Mouse (Mus musculus) hindbrain, postnatal 0 days (tissue): ENCODE measurements around the gene Plrg1. TPM values are rescaled to one million over a fixed set of nuclear protein-coding genes. Genes with fewer than 3 reads are reported as not detected.

Experiments
- ATAC-seq: fragments of 200-750 bp; cut with Nextera tagmentation; 2 replicates; pipeline ENCODE4 v1.8.0; 2017; ENCODE audit warnings: mild to moderate bottlenecking, moderate TSS enrichment, moderate library complexity
- DNase-seq: peaks from one replicate; pipeline ENCODE4 v3.0.0-alpha.2; 2015; ENCODE audit warnings: low spot score
- H3K27ac ChIP-seq: fragments of 300-500 bp; sonication (generic); 2 replicates; pipeline ENCODE4 v1.5.1; 2014; ENCODE audit warnings: mild to moderate bottlenecking
- H3K27me3 ChIP-seq: fragments of 300-500 bp; sonication (generic); 2 replicates; pipeline ENCODE4 v1.6.1; 2014; ENCODE audit warnings: low read length, mixed read lengths; ENCODE audit not compliant: insufficient read depth
- H3K36me3 ChIP-seq: fragments of 300-500 bp; sonication (generic); 2 replicates; pipeline ENCODE4 v1.6.1; 2014; ENCODE audit warnings: low read length, mixed read lengths; ENCODE audit not compliant: insufficient read depth
- H3K4me1 ChIP-seq: fragments of 300-500 bp; sonication (generic); 2 replicates; pipeline ENCODE4 v1.6.1; 2014; ENCODE audit warnings: antibody characterized with exemption, low read length, mixed read lengths; ENCODE audit not compliant: insufficient read depth
- H3K4me2 ChIP-seq: fragments of 300-500 bp; sonication (generic); 2 replicates; pipeline ENCODE4 v1.6.1; 2014; ENCODE audit warnings: low read depth, mild to moderate bottlenecking, low read length, moderate library complexity, mixed read lengths
- H3K4me3 ChIP-seq: fragments of 300-500 bp; sonication (generic); 2 replicates; pipeline ENCODE4 v1.5.1; 2014; ENCODE audit warnings: low read length
- H3K9ac ChIP-seq: fragments of 300-500 bp; sonication (generic); replicated peaks from 2 replicates; pipeline ENCODE4 v1.6.1; 2014; ENCODE audit warnings: mild to moderate bottlenecking, low read length, moderate library complexity, mixed read lengths
- H3K9me3 ChIP-seq: fragments of 300-500 bp; sonication (generic); 2 replicates; pipeline ENCODE4 v1.6.1; 2016; ENCODE audit warnings: low read length, mixed read lengths
- CTCF ChIP-seq: IDR thresholded peaks from 2 replicates; pipeline ENCODE4 v1.5.1; 2016; ENCODE audit warnings: antibody characterized with exemption, control low read depth, low read depth
- WGBS: fragments of 180-500 bp; shearing (Covaris S2); extraction: QIAGEN DNeasy Blood & Tissue Kit; methylation state at CpG from one replicate; pipeline ENCODE4 v1.1.7; 2014; 5-methylcytosine and 5-hydroxymethylcytosine counted together
- polyA plus RNA-seq: library from polyadenylated mRNA; unstranded; fragments of >200 nt; fragmentation: Nextera tagmentation; extraction: Ambion mirVana; gene quantifications from 2 replicates; pipeline ENCODE4 v1.2.1, GENCODE M21; 2015
- total RNA-seq: library from RNA; depleted of rRNA; stranded (reverse); fragments of >200 nt; gene quantifications from 2 replicates; pipeline ENCODE4 v1.2.3, GENCODE M21; 2014

Gene Plrg1
- total and polyA plus RNA-seq, 2 experiments from 2014 or later: 62.7 to 77.7 TPM

GRCm38 (mm10) chr3:83049680-83050079 is 5.6 kb upstream of the Plrg1 start, which contains the start of gene Fgb:
TSS of gene Fgb (minus strand) at chr3:83049863.
- Histone ChIP-seq H3K4me2 (no peak within 1 kb of the TSS), H3K36me3 (no peaks in the 10 kb centered on the region), H3K4me1 (no peaks in the 10 kb centered on the region), H3K9ac (no peak within 1 kb of the TSS), H3K4me3 (no peak within 1 kb of the TSS), H3K27ac (no peak within 1 kb of the TSS), H3K27me3 (no peaks in the 10 kb centered on the region), H3K9me3 (no peaks in the 10 kb centered on the region)
- WGBS: 78% methylated on average over 8 of the region's 8 CpGs
- no peak for TF ChIP-seq CTCF
- DNase-seq: no peak
- ATAC-seq: no peak

- H3K4me3 ChIP-seq: no peak overlapping the region
- H3K27ac ChIP-seq: no peak overlapping the region
- no peaks in the 10 kb centered on the region for H3K4me1 ChIP-seq
- H3K36me3 ChIP-seq: no peaks in the 10 kb centered on the region
- DNase-seq (no peak), ATAC-seq (no peak)
- no peak for TF ChIP-seq CTCF
- no peaks in the 10 kb centered on the region for H3K27me3 ChIP-seq
- no peak overlapping the region for H3K9ac ChIP-seq
- no peaks in the 10 kb centered on the region for H3K9me3 ChIP-seq
- H3K4me2 ChIP-seq: no peak overlapping the region
- 81% methylated on average over 5 of the region's 5 CpGs for WGBS
These were observed 4.7 kb upstream of the Plrg1 start for GRCm38 (mm10) chr3:83050661-83051060.

GRCm38 (mm10) chr3:83052102-83052501 is 3.2 kb upstream of the Plrg1 start:
- 80% methylated on average over 5 of the region's 5 CpGs for WGBS
- no peak for ATAC-seq
- no peak for TF ChIP-seq CTCF

DNA sequence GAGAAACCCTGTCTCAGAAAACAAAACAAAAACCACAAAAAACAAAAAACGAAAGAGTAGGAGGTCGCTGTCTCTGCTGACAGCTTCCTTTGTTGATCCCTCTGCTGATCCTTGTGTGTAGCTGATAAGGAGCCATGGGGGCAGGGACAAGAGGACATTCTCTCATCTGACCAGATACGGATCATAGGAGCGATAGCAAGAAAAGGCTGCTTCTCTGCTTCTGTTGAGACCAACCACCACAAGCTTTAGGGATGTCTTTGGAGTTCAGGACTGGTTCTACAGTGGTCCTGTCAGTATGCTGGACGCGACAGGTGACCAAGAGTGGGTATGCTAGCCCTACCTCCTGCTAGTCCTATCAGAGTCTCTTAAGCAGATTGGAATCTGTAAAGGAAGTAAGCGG is 2.2 kb upstream of the Plrg1 start:
- Histone ChIP-seq H3K9ac (no peak overlapping the region), H3K9me3 (no peaks in the 10 kb centered on the region), H3K27ac (no peak overlapping the region), H3K4me1 (peaks cover 7% of the 10 kb centered on the region), H3K4me2 (no peak overlapping the region), H3K36me3 (no peaks in the 10 kb centered on the region), H3K4me3 (no peak overlapping the region), H3K27me3 (no peaks in the 10 kb centered on the region)
- TF ChIP-seq CTCF: no peak
- ATAC-seq: no peak
- 93% methylated on average over 7 of the region's 7 CpGs for WGBS
- DNase-seq: no peak

More at GRCm38 (mm10) chr3:83052102-83052501, 3.2 kb upstream of the Plrg1 start:
- H3K27ac ChIP-seq: no peak overlapping the region
- peaks cover 7% of the 10 kb centered on the region for H3K4me1 ChIP-seq
- H3K4me2 ChIP-seq: no peak overlapping the region
- H3K4me3 ChIP-seq: no peak overlapping the region
- H3K9ac ChIP-seq: no peak overlapping the region
- H3K27me3 ChIP-seq: no peaks in the 10 kb centered on the region
- no peaks in the 10 kb centered on the region for H3K9me3 ChIP-seq
- no peak for DNase-seq
- no peaks in the 10 kb centered on the region for H3K36me3 ChIP-seq

DNA sequence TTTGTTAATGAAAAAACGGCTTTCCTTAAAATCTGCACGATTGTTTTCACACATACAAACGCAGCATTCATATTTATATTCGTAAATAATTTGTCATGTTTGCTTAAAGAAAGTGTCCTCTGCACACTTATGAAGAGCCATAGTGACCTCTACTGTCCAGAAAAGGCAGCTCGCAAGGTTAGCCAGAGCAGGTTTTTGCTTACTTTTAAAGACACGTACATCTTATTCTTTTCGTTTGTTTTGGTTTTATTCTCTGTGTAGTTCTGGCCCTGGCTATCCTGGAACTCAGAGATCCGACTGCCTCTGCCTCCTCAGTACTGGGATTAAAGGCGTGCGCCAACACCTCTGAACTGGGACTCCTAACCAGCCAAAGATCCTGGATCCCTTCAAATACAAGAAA is 1.6 kb upstream of the Plrg1 start:
- no peak overlapping the region for H3K9ac ChIP-seq
- ATAC-seq: no peak
- no peak overlapping the region for H3K4me2 ChIP-seq
- no peaks in the 10 kb centered on the region for H3K9me3 ChIP-seq
- H3K36me3 ChIP-seq: peaks cover 2% of the 10 kb centered on the region; the same call in 1 of the 2 replicates
- H3K27ac ChIP-seq: no peak overlapping the region
- no peak overlapping the region for H3K4me3 ChIP-seq
- H3K27me3 ChIP-seq: no peaks in the 10 kb centered on the region
- 31% methylated on average over 10 of the region's 10 CpGs for WGBS
- H3K4me1 ChIP-seq: peaks cover 7% of the 10 kb centered on the region
- peak; percentile 80 for DNase-seq
- peak; percentile 76 for TF ChIP-seq CTCF

GRCm38 (mm10) chr3:83054759-83055158 is 563 bp upstream of the Plrg1 start:
- Histone ChIP-seq H3K9me3 (no peaks in the 10 kb centered on the region), H3K9ac (no peak overlapping the region; the same call in 1 of the 2 replicates), H3K4me2 (peak overlapping the region; percentile 44), H3K27ac (no peak overlapping the region), H3K4me3 (peak overlapping the region; percentile 79), H3K36me3 (peaks cover 11% of the 10 kb centered on the region), H3K4me1 (peaks cover 7% of the 10 kb centered on the region), H3K27me3 (no peaks in the 10 kb centered on the region)
- no peak for TF ChIP-seq CTCF
- DNase-seq: no peak
- 40% methylated on average over 13 of the region's 13 CpGs for WGBS
- peak; percentile 64; the same call in 1 of the 2 replicates for ATAC-seq

- Histone ChIP-seq H3K27ac (no peak overlapping the region), H3K4me2 (no peak overlapping the region), H3K4me3 (no peak overlapping the region), H3K27me3 (no peaks in the 10 kb centered on the region), H3K4me1 (peaks cover 7% of the 10 kb centered on the region), H3K9me3 (no peaks in the 10 kb centered on the region), H3K36me3 (peaks cover 34% of the 10 kb centered on the region), H3K9ac (no peak overlapping the region)
- 88% methylated on average over 2 of the region's 2 CpGs for WGBS
- DNase-seq (no peak), ATAC-seq (no peak)
- TF ChIP-seq CTCF: no peak
These were observed 1.7 kb downstream of the Plrg1 start for GRCm38 (mm10) chr3:83057046-83057445.
